Mouse (Mus musculus): ENCODE measurements at regions not wholly inside any gene's neighbourhood (a gene's known extent, or its start where the extent isn't known, plus 50 kb on each side); places are given as distances from the start of the nearest gene placed in this dataset.

DNA sequence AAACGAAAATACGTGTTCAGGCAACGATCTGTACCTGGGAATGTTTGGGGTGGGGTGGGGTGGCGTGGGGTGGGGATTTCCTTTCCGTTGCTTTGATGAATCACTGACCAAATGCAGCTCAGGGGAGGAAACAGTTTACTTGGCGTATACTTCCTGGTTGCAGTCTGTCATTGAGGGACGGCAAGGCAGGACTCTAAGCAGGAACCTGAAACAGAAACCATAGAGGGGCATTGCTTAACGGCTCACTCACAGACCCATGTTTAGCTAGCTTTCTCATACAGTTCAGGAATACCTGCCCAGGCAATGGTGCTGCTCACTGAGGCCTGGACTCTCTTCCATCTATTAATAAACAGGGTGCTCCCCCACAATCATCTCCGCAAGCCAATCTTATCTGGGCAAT is 55.1 kb upstream of the Smox start:
- H3K36me3 ChIP-seq = no peaks in the 10 kb centered on the region

DNA sequence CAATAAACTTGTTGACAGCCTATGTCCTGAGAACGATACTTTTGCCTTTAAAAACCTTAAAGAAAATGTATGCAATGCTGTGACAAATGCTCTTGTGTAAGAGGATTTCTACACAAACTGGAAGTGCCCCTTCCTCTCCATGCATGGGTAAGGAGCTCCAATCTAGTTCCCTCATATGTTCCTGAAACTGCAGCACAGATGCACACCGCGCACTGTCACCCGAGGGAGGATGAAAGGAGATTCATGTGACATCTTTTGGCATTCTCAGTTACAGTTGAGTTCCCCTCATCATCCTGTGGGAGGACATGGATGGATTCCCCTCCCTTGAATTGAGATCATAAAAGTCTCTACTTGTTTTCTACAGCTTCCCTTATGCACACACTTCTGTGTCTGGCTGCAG is 60.8 kb upstream of the Smox start:
- H3K27ac ChIP-seq = no peak overlapping the region
- H3K4me3 ChIP-seq = no peak overlapping the region
- H3K9me3 ChIP-seq (replicated peaks) = no peaks in the 10 kb centered on the region
- H3K4me1 ChIP-seq = no peaks in the 10 kb centered on the region
- no peaks in the 10 kb centered on the region for H3K36me3 ChIP-seq
- ATAC-seq (ENCODE audit: low FRiP score) = no peak
- no peak overlapping the region for H3K9ac ChIP-seq
- no peaks in the 10 kb centered on the region for H3K27me3 ChIP-seq
- WGBS = 86% methylated on average over 4 of the region's 4 CpGs
- no peak overlapping the region for H3K4me2 ChIP-seq (replicated peaks)

More for the DNA sequence above, 55.1 kb upstream of the Smox start:
- 85% methylated on average over 9 of the region's 9 CpGs for WGBS
- no peaks in the 10 kb centered on the region for H3K4me1 ChIP-seq
- no peak overlapping the region for H3K9ac ChIP-seq
- ATAC-seq (ENCODE audit: low FRiP score) = no peak
- H3K27me3 ChIP-seq = no peaks in the 10 kb centered on the region
- no peak overlapping the region for H3K4me2 ChIP-seq (replicated peaks)
- no peak overlapping the region for H3K27ac ChIP-seq
- H3K9me3 ChIP-seq (replicated peaks) = no peaks in the 10 kb centered on the region
- no peak overlapping the region for H3K4me3 ChIP-seq

DNA sequence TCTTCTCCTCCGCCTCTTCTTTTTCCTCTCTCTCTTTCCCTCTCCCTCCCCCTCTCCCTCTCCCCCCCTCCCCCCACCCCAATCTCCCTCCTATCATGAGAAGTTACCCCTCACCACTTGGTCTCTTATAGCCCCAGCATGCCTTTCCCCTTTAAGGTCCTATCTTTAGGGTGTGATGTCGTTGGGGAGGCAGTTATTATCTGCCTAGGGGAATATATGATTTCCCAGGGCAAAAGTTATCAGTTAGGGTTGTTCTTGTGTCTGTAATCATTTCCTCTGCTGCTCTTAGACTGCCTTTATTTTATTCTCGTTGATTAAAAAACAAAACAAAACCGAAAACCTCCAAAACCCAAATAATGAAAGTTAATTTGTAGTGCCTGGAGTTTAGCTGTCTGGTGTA is 63.2 kb upstream of the Smox start:
- no peak overlapping the region for H3K4me3 ChIP-seq
- H3K4me2 ChIP-seq (replicated peaks) = no peak overlapping the region
- 79% methylated on average over 4 of the region's 4 CpGs for WGBS
- H3K9me3 ChIP-seq (replicated peaks) = no peaks in the 10 kb centered on the region
- H3K27me3 ChIP-seq = no peaks in the 10 kb centered on the region
- H3K36me3 ChIP-seq = no peaks in the 10 kb centered on the region
- H3K4me1 ChIP-seq = no peaks in the 10 kb centered on the region
- ATAC-seq (ENCODE audit: low FRiP score) = no peak
- no peak overlapping the region for H3K27ac ChIP-seq
- H3K9ac ChIP-seq = no peak overlapping the region

DNA sequence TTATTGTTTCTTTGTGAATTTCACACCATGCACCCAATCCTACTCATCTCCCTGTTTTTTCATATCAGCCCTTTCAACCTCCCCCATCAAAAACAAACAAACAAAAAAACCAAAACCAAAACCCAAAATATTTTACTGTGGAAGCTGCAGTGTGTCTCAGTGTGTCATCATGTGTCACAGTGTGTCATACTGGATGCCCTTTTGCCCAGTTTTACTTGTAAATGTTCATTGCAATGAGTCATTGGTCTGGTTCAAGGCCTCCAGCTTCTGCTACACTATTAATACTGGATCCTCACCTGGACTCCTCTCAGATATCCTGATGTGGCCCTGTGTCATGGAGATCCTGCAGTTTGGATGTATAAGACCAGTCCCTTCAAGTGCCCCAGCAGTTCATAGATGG is 64.4 kb upstream of the Smox start:
- Histone ChIP-seq H3K9ac (no peak overlapping the region), H3K4me3 (no peak overlapping the region), H3K27ac (no peak overlapping the region), H3K9me3 (replicated peaks) (no peaks in the 10 kb centered on the region), H3K27me3 (no peaks in the 10 kb centered on the region), H3K36me3 (no peaks in the 10 kb centered on the region), H3K4me1 (no peaks in the 10 kb centered on the region), H3K4me2 (replicated peaks) (no peak overlapping the region)
- ATAC-seq (ENCODE audit: low FRiP score) = no peak

DNA sequence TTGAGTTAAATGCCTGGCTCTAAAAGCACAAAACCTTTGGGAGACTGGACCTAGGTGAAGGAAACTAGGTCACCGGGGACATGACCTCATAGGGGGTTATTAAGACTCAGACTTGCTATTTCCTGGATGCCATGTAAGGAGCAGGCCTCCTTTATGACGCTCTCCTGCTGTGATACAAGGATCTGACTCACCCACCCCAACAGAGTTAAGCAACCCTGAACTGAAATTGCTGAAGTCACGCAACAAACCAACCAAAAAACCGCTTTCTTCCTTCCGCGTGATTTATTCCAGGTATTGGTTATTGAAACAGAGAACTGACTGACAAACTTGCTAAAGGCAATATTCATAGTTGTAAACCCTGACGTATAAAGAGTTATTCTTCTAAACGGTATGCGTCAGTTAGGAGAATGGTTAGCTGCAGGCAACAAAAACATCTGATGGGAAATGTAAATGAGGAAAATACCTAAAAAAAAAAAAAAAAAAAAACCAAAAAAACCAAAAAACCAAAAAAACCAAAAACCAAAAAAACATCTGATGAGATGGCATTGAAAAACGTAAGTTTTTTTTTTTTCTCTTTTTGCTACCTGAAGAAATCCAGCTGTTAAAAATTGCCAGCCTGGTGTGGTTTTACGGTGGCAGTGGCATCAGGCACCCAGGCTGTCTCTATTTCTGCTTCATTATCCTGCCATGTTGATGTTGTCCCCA is 67.5 kb upstream of the Smox start:
- Histone ChIP-seq H3K9ac (no peak overlapping the region), H3K4me3 (no peak overlapping the region), H3K4me1 (no peaks in the 10 kb centered on the region), H3K9me3 (replicated peaks) (no peaks in the 10 kb centered on the region), H3K36me3 (no peaks in the 10 kb centered on the region), H3K27me3 (no peaks in the 10 kb centered on the region), H3K27ac (no peak overlapping the region), H3K4me2 (replicated peaks) (no peak overlapping the region)
- 82% methylated on average over 11 of the region's 11 CpGs for WGBS
- ATAC-seq (ENCODE audit: low FRiP score) = no peak

DNA sequence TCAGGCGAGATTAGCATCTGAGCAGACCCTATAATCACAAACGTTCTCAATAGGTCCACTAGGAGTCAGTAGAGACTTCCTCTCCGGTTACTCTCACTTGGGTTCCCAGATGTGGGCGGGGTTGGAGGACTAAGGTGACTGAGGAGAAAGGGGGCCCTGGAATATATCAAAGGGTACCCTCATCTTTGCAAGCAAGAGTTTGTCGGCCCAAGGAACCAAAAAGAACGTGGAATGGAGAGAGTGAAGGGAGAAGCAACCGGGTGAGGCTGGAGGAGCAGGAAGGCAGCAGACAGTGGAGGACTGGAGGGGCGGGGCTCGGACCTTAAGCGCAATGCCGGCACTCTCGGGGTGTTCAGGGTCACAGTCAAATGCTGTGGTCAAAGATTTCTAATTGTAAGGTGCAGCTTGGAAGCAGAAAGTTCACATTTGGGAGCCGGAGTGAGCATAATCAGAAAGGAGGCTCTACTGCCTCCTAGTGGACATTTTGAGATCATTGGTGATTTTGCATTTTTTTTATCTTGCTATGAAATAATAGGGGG is 68.3 kb upstream of the Smox start:
- peak overlapping the region; percentile 64 for H3K4me2 ChIP-seq (replicated peaks)
- H3K27me3 ChIP-seq = no peaks in the 10 kb centered on the region
- H3K36me3 ChIP-seq = no peaks in the 10 kb centered on the region
- H3K9ac ChIP-seq = peak overlapping the region; percentile 44
- H3K27ac ChIP-seq = peak overlapping the region; percentile 19; the same call in 1 of the 2 replicates
- under 1% methylated on average over 13 of the region's 13 CpGs for WGBS
- H3K4me3 ChIP-seq = peak overlapping the region; percentile 45
- H3K9me3 ChIP-seq (replicated peaks) = no peaks in the 10 kb centered on the region
- H3K4me1 ChIP-seq = no peaks in the 10 kb centered on the region
- ATAC-seq (ENCODE audit: low FRiP score) = peak; percentile 85

DNA sequence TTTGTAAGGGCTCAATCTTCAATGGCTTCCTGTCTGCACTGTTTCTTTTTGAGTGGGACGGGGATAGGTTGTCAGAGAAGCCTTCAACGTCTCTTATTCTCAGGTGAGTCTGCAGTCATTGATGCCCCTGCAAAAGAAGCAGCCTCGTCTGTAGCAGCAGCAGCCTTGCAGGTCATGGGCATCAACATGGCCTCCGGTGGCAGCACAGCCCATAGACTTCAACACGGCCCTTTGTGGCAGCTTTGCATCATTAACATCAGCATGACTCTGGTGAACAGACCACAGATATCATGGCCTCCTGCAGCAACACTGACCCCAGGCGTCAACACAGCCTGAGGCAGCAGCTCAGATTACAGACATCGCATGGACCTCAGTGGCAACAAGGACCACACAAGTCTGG is 65.4 kb upstream of the Rnf24 start:
- H3K9me3 ChIP-seq (replicated peaks) = no peaks in the 10 kb centered on the region
- no peak overlapping the region for H3K27ac ChIP-seq
- H3K36me3 ChIP-seq = no peaks in the 10 kb centered on the region
- no peak overlapping the region for H3K9ac ChIP-seq
- H3K4me2 ChIP-seq (replicated peaks) = no peak overlapping the region
- no peak for ATAC-seq (ENCODE audit: low FRiP score)
- whole genome bisulfite sequencing = 76% methylated on average over 7 of the region's 7 CpGs
- no peaks in the 10 kb centered on the region for H3K27me3 ChIP-seq
- H3K4me3 ChIP-seq = no peak overlapping the region
- no peaks in the 10 kb centered on the region for H3K4me1 ChIP-seq

DNA sequence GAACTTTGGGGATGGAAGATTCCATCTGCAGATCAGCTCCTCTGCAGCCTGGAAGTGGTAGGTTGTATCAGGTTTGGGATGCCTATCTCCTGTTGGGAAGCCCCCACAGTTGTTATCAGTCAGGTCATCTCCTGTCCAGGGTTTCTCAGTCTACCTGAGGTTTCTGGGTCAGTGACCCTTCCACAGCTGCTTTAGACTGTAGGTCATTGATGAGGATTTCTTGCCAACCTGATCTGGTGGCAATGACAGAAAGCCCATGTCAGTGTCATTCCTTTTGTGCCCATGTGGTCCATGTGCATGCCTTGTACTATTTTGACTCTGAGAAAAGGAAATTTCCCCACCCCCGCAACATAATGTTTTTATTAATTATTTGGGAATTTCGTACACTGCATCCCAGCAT is 64.8 kb upstream of the Rnf24 start:
- Histone ChIP-seq H3K9me3 (replicated peaks) (no peaks in the 10 kb centered on the region), H3K27me3 (no peaks in the 10 kb centered on the region), H3K4me3 (no peak overlapping the region), H3K4me1 (no peaks in the 10 kb centered on the region), H3K4me2 (replicated peaks) (no peak overlapping the region), H3K27ac (no peak overlapping the region), H3K9ac (no peak overlapping the region), H3K36me3 (no peaks in the 10 kb centered on the region)
- no peak for ATAC-seq (ENCODE audit: low FRiP score)
- WGBS = 82% methylated on average over 2 of the region's 2 CpGs

DNA sequence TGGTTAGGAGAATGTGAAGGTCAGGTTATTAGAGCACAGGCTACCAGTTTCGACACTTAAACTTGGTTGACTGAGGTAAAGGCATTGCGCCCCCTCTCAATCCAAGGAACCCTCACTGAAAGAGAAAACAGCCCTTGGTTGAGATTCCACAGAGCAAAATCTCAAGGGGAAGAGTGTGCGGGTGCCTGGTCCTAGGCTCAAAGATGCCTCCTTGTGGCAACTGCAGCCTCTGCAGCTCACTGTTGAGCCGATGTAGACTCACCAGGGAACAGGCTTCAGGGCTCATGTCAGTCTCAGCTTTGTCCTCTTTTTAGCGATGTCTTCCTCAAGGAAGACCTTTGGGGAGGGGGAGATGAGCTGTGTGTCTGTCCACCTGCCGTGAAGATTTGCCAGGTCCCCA is 63.8 kb upstream of the Rnf24 start:
- no peak overlapping the region for H3K4me2 ChIP-seq (replicated peaks)
- H3K27ac ChIP-seq = no peak overlapping the region
- H3K9ac ChIP-seq = no peak overlapping the region
- 43% methylated on average over 6 of the region's 6 CpGs for WGBS
- no peaks in the 10 kb centered on the region for H3K36me3 ChIP-seq
- no peak overlapping the region for H3K4me3 ChIP-seq
- no peak for ATAC-seq (ENCODE audit: low FRiP score)
- H3K27me3 ChIP-seq = no peaks in the 10 kb centered on the region
- no peaks in the 10 kb centered on the region for H3K9me3 ChIP-seq (replicated peaks)
- H3K4me1 ChIP-seq = no peaks in the 10 kb centered on the region

DNA sequence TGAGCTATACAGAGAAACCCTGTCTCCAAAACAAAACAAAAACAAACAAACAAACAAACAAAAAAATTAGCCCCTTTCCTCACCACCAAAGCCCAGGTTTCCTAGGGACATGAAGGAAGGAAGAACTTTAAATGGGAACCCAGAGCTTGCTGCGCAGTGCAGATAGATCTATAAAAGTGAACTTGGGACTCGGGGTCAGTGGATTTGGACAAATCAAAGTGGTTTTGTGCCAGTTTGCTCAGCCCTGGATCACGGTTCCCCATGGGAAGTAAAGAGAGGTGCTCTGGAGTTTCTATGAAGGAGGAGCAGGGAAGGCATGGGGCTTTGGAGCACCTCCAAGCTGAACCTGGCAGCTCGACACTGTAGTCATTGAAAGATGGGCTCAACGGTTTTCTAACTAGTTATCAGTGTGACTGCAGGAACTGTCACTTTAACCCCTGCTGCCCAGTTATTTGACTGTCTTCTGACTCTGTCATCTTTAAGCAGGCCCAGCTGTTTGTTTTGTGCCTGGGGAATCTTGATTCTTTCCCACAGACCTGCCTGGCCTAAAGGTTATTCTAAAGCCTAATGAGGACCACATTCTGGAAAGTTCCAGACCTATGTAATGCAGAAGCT is 58.3 kb upstream of the Rnf24 start:
- Histone ChIP-seq H3K9ac (no peak overlapping the region), H3K4me3 (no peak overlapping the region), H3K27ac (no peak overlapping the region), H3K4me2 (replicated peaks) (no peak overlapping the region), H3K36me3 (no peaks in the 10 kb centered on the region), H3K9me3 (replicated peaks) (no peaks in the 10 kb centered on the region), H3K4me1 (no peaks in the 10 kb centered on the region), H3K27me3 (no peaks in the 10 kb centered on the region)
- WGBS = 87% methylated on average over 5 of the region's 5 CpGs
- no peak for ATAC-seq (ENCODE audit: low FRiP score)

DNA sequence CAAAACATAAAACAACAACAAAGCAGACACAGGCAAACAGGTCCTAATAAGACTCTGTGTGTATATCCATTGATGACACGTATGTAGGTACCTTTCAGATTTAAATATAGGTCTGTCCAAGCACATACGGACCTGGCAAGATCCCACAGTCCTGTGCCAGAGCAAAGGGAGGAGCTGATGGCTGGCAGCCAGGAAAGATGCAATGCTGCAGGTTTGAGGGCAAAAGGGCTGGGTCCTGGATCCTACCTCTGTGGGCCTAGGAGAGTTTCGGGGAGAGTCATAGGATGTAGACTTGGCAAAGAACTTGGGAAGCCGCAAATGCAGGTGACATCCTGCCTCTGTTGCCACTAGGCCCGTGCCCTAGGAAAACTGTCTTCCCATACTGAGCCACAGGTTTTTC is 54.6 kb upstream of the Rnf24 start:
- H3K36me3 ChIP-seq = no peaks in the 10 kb centered on the region
- WGBS = 86% methylated on average over 5 of the region's 5 CpGs
- H3K9ac ChIP-seq = no peak overlapping the region
- no peak overlapping the region for H3K4me2 ChIP-seq (replicated peaks)
- H3K9me3 ChIP-seq (replicated peaks) = no peaks in the 10 kb centered on the region
- no peaks in the 10 kb centered on the region for H3K4me1 ChIP-seq
- ATAC-seq (ENCODE audit: low FRiP score) = no peak
- H3K27me3 ChIP-seq = no peaks in the 10 kb centered on the region
- H3K27ac ChIP-seq = no peak overlapping the region
- no peak overlapping the region for H3K4me3 ChIP-seq

DNA sequence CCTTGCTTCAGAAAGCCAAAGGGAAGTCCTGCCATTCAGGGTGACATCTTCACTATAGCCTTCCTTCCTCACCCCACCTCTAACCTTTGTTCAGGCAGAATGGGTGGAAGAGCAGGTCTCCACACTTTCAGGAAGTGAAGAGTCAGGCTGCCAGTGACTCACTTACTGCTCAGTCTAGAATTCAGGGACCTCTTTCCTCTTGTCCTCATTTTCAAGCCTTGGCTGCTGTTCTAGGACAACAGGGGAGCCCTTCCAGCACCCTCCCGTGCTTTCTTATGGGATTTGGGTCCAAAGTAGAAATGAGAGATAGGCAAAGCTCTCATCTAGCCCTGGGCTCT is 51.5 kb upstream of the Rnf24 start:
- H3K4me2 ChIP-seq (replicated peaks) = no peak overlapping the region
- no peak for ATAC-seq (ENCODE audit: low FRiP score)
- WGBS = 58% methylated on average over 1 of the region's 1 CpGs
- no peak overlapping the region for H3K9ac ChIP-seq
- no peaks in the 10 kb centered on the region for H3K27me3 ChIP-seq
- no peaks in the 10 kb centered on the region for H3K4me1 ChIP-seq
- H3K27ac ChIP-seq = no peak overlapping the region
- no peak overlapping the region for H3K4me3 ChIP-seq
- H3K36me3 ChIP-seq = no peaks in the 10 kb centered on the region
- H3K9me3 ChIP-seq (replicated peaks) = no peaks in the 10 kb centered on the region

DNA sequence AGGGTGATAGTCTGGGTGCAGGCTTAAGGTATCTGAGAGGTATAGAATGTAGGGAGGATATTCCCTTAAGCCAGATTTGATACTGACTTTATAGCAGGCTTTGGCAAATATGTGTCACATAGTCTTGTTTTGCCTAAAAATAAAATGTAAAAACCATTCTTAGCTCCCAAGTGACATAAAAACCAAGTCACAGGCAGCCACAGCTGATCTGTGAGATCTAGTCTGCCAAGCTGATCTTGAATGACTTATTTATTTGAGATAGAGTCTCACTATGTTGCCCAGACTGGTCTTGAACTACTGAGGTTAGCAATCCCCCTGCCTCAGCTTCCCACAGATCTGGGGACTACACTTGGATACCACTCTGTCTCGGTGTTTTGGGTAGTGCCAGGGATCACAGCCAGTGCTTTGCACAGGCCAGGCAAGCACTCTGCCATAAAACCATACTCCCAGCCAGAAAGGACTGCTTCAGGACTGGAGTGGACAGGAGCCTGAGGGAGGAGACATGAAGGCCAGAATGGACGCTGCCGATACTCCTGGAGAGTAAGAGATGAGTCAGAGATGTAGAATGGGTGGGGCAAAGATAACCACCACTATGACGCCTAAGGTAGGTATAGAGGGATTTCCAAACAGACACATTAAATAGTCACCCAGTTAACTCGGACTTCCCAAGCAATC is 51.0 kb upstream of the Rnf24 start:
- Histone ChIP-seq H3K36me3 (no peaks in the 10 kb centered on the region), H3K27ac (no peak overlapping the region), H3K4me1 (no peaks in the 10 kb centered on the region), H3K9me3 (replicated peaks) (no peaks in the 10 kb centered on the region), H3K9ac (no peak overlapping the region), H3K4me2 (replicated peaks) (no peak overlapping the region), H3K27me3 (no peaks in the 10 kb centered on the region), H3K4me3 (no peak overlapping the region)
- WGBS = 82% methylated on average over 5 of the region's 5 CpGs
- no peak for ATAC-seq (ENCODE audit: low FRiP score)

All from hindbrain, embryonic 12.5 days (tissue).